Mouse (Mus musculus) heart, adult 9 months (tissue): ENCODE measurements around the gene Il3.

Source experiments
- DNase-seq, 2 experiments: peaks; one replicate each; pipeline ENCODE4 v3.0.0; 2022; ENCODE audit warnings: low spot score in 2 of 2

Gene Il3

DNA sequence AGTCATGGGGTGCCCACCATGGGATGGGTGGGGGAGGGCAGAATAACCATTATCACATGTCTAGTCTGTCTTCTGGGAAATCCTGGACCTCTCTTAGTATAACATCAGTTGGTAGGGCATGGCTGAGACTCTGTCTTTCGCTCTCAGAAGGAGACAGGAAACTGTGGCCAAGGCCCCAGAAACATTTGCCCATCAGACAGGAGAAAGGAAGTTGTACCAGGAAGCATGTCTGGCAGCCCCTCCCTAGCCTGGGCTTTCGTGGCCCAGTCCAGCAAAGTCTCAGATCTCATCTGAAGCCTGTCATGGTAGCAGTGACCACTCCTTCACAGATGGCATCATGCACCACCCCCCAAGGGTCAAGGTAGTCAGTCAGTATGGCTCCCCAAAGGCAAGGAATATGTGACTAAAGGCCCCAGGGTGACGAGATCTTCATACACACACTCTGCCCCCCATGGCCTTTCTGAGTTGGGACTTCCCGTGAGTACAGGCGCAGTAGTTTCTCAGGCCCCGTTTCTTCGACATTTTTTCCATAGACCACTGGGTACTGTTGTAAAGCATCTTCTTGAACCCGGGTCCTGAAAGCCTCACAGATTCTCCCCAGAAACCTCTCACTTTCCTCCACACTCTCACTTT is 20.9 kb upstream of the Il3 start:
- DNase-seq = no peak

- DNase-seq = no peak
Observed at GRCm38 (mm10) chr11:54271437-54271949, 4.4 kb upstream of the Il3 start.

DNA sequence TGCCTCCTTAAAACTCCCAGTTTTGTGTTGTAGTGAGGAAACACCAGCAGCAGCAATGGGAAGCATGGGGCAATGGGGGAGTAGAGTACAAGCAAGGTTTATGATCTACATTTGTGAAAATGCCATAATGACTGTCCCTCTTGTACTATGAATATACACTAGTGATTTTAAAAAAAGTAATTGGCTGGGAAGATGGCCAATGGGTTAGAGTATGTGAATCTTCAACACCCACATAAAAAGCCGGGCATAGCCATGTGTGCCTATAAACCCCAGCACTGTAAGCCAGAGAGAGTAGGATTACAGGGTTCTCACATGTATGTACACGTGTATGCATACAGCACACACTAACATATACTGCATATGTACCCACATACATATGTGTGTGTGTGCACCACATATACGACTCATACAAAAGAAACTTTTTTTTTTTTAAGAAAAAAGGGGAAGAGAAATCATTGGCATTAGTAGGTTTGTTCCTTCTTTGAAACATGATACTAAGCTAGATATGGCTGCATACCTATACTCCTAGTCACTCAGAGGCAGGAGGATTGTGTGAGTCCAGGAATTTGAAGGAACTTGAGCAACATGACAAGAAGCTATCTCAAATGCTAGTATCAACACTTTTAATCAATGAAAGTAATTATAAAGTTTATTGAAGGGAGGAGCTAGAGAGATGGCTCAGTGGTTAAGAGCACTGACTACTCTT is 2.3 kb upstream of the Il3 start:
- no peak for DNase-seq

DNA sequence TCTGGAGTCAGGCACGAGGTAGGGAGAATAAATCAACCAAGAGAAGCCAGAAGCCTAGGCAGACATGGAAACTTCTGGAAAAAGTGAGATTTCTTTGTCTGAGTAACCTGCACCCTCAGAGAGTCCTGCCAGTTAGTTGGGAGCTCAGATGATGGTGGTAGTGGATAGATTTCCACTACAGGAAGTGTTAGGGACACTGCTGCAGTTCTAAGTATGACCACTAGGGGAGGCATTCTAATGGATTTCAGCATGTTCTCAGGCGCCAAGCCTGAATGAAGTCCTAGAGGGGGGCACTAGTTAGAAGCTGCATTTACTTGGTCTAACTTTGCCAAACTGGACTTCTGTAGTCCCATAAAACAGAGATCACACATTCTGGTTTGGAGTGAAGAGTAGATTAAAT is 2.5 kb downstream of the Il3 start:
- DNase-seq = peak; percentile 13 to 45

DNA sequence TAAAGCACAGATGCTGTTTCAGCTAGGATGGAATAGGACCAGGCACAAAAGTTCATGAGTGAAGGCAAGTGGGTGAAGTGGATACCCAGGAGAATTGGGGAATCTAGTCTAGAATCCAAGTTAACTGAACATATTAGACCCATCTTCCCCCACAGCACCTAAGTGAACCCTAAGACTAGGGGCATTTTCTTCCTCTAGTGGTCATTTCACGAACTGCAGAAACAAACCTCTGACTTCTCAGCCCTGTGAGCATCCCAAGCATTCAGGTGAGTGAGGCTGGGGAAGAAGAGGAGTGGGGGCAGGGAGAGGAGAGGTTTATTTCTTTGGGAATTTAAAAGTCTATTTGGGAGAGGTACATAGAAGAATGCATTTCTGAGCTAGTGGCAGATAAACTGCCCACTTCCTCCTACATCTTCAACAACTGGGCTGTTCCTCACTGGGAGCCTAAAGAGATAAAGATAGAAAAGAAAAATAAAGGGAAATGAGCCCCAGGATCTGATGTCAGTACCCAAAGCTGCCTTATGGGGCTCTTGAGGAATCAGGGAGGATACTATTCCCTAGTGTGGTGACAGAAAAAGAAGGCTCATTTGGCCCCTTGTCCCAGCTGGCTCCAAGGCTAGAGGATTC is 3.6 kb downstream of the Il3 start:
- no peak for DNase-seq

- DNase-seq = peak; percentile 63 to 82
Observed at GRCm38 (mm10) chr11:54256624-54257376, 10.3 kb downstream of the Il3 start.

DNA sequence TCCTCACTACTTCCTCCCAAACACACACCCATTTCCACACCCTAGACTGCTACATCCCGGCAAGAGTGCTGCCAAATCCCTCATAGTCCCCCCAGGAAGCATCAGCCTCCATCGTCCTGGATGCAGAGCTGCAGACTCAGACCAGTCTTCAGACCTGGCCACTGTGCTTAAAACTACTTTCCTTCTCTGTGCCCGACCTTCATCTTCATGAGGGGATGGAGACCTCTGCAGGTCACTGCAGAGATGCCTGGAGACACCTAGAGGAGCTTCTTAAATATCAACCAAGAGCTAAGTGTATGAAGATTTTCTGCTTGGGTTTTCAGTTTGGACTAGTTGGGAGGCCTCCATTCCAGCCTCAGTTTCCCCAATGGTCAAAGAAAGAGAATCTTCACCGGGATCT is 13.0 kb downstream of the Il3 start:
- DNase-seq = peak in 1 of 2 experiments; percentile 8

- no peak for DNase-seq
Observed at GRCm38 (mm10) chr11:54250575-54250974, 16.5 kb downstream of the Il3 start.

DNA sequence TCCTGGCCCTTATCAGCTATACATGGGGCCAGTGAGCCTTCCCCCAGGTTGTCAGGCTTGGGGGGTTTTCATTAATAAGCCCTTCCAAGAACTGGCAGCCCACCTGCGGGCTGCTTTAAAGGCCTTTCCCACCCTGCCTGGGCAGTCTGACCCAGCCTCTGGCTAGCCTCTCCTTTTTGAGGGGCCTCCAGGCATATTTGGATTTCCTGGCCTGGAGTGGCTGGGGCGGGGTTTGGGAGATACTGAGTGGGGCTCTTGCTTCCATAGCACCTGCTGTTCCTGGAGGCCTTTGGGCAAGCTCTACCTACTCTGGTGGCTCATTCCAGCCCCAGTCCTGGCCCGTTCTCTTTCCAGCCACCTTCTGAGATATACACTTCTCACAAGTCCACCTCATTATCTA is 17.3 kb downstream of the Il3 start:
- no peak for DNase-seq

DNA sequence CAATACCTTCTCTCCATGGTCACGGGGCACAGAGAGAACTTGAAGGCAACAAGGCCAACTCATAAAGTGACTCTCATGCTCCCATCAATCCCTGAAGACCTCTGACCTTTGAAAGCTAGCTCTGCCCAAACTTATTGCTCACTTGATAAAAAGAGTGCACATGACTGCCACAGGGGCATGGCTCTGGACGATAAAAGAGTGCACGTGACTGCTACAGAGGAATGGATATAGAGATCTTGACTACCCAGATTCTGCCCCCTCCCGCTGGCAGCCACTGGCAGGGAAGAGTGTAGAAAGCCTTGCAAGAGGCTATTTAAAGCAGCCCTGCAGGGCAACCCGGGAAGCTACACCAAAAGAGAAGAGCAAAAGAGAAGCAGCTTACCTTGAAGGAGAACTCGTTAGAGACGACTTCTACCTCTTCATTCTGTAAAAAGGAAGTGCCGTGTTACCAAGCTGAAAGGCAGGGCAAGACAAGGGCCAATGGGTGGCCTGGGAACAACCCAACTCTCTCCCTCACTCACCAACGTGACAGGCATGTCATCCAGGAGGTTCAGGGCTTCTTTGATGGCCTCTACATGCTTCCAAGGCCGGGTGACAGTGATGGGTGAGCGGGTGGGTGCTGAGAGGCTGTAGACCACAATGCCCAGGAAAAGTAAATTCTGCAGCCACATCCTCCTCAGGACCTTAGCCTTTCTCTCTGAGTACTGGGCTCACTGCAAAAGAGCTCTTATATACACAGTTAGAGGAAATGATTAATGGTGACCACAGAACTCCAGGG is 17.9 kb downstream of the Il3 start, which contains the start of gene Csf2:
Gene Csf2 (minus strand): TSS at position 728 of the 778 bp plus-strand sequence.
- no peak for DNase-seq

DNA sequence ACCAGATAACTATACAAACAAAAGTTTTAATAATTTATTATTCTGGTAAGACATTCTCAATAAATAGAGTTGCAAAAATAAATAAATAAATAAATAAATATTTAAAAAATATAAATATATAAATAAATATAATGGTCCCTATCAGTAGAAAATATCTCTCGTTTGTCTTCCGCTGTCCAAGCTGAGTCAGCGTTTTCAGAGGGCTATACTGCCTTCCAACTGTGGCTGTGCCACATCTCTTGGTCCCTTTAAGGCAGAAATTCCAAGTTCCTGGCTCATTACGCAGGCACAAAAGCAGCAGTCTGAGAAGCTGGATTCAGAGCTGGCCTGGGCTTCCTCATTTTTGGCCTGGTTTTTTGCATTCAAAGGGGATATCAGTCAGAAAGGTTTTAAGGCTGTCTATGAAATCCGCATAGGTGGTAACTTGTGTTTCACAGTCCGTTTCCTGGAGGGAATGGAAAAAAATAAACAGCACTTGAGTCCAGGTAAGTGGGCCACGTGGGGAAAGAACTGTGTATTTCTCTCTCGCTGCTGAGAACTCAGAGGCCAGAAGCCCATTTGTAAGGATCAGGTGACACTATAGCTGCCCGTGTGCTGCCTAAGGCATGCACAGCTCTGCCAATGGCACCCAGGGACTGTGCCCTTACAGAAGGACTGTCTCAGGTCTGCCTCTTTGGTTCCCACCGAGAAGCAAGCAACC is 19.7 kb downstream of the Il3 start:
- no peak for DNase-seq

GRCm38 (mm10) chr11:54244465-54244864 is 22.6 kb downstream of the Il3 start:
- no peak for DNase-seq

DNA sequence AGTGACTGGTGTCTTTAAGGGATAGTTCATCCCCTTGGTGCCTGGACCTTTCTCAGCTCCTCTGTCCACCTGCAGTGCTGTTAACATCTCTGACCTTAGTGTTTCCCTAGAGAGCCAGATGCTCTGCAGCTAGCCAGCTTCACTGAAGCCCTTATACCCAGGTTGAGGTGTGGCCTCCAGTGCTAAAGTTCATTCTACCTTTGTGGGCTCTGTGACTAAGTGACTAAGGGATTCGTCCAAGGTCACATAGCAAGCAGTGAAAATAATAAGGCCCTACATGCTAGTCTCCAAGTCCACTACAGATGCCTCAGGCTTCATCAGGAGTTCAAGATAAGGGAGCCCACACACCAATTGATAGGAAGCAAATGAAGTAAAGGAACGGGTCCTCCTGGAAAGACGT is 24.6 kb downstream of the Il3 start:
- DNase-seq = no peak

- DNase-seq = peak; percentile 64 to 72
Observed at GRCm38 (mm10) chr11:54236939-54237338, 30.1 kb downstream of the Il3 start.

- DNase-seq = peak; percentile 39 to 42
Observed at GRCm38 (mm10) chr11:54227478-54227877, 39.6 kb downstream of the Il3 start.

GRCm38 (mm10) chr11:54224475-54224986 is 42.5 kb downstream of the Il3 start:
- peak in 1 of 2 experiments; percentile 16 for DNase-seq

DNA sequence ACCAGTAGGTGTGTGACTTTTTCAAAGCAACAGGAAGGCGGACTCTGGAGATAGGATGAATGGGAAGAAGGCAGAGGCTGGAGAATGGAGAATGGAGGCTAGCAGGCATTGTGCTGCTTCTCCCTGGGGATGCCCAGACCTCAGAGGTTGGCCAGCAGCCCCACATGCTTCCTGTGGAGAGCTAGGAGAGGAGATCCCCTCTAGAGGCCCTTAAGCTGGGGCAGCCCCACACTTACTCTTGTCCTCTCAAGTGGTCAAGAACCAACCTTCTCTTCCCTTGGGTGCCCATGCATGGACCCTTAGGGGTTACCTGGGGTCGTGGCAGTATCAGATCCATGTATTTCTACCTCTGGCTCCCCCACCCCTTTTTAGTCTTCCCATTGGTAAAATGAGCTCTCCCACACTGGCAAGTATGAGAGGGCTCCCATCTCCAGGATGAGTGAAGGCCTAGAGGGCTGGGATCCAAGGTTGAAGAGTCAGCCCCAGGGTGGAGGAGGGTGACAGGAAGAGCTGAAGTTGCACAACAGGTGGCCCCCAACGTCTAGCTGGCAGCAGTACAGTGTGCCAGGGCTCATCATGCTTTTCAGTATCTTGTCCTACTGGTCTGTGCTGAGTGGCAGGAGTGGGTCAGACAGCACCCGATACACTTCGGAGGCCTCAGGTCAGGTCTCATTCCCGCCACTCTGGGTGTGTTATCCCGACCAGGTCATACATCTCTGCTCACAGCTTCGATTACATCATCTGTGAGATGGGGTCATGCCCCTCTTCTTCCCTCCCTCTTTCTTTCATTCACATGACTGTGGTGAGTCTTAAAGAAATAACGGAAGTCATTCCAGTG is 43.2 kb downstream of the Il3 start:
- no peak for DNase-seq

DNA sequence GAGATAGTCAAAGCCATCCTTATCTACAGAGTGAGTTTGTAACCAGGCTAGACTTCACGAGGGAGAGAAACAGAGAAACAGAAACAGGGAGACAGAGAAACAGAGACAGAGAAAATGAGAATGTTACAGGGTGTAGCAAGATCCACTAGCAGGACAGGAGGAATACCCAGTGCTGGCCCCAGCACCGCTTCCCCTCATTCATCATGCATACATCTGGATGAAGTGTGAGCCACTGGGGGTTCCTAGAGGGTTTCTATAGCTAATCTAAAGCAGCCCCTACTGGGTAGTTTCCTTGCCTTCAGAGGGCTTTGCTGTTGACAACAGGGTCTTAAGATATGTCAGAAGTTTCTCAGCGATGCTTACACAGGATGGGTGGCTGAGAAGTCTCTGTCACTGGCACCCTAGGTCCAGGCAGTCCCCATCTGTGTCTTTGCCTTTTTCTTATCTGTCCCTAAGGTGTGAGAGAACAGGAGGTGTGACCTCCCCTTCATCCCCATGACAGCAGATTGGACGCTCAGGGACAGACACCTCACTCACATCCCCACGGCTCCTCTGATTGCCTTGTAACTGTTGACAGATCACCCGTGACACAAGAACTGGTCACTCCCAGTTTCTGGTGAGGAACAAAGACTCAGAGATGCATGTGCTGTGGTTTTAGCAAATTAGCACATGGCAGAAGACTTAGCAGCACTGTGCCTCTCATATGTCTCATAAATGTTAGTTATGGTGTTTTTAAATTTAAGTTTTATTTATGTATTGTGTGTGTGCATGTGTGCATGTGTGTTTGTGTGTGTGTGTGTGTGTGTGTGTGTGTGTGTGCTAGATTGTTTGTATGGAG is 47.0 kb downstream of the Il3 start:
- no peak for DNase-seq

GRCm38 (mm10) chr11:54219191-54219590 is 47.9 kb downstream of the Il3 start:
- no peak for DNase-seq
